Mouse (Mus musculus): ENCODE data around the gene Ahnak. TPM values are rescaled to one million over a fixed set of nuclear protein-coding genes. Genes with fewer than 3 reads are reported as not detected.
A peak's percentile ranks its signal among the peaks of the same experiment; 100 is the strongest.
"Not testable (repeated sequence)": the region's sequence is repeated elsewhere in the genome, so short reads cannot be mapped to it uniquely, and the experiment has no call there.

Ahnak gene
- total RNA-seq, 1 experiment, result 155 TPM

- DNase-seq (ENCODE audit: low read depth, low spot score), result no peak
- Histone ChIP-seq H3K9ac (ENCODE audit: insufficient read depth, low read depth, low read length, poor library complexity, severe bottlenecking) (peak overlapping the region; percentile 90), H3K9me3 (ENCODE audit: control insufficient read depth, insufficient read depth, low read depth, low read length) (no peaks in the 10 kb centered on the region), H3K36me3 (ENCODE audit: control insufficient read depth, insufficient read depth, low read length, poor library complexity, severe bottlenecking) (peaks cover 72% of the 10 kb centered on the region), H3K4me3 (ENCODE audit: insufficient read depth in 1 of 2, low read depth in 1 of 2, low read length in 2 of 2, poor library complexity in 1 of 2, severe bottlenecking in 1 of 2) (peak overlapping the region; percentile 76 to 82), H3K4me1 (ENCODE audit: control insufficient read depth in 2 of 2, insufficient read depth in 2 of 2, low read length in 2 of 2, poor library complexity in 1 of 2) (peaks cover 0 to 10% of the 10 kb centered on the region in 2 experiments; a peak in 1 of 4 replicates), H3K27ac (ENCODE audit: insufficient read depth, low read depth, low read length, poor library complexity, severe bottlenecking) (peak overlapping the region; percentile 88; the same call in 1 of the 2 replicates)
- in situ Hi-C loops (cut with MboI; ENCODE audit: low sequenced_read_pairs in 2 of 2, unreplicated experiment in 2 of 2), result no loop called here
- TF ChIP-seq MAFK (IDR thresholded peaks at IDR 0.05; ENCODE audit: insufficient read depth, low read depth, low read length), result no peak
- no peak for TF ChIP-seq ZNF384 (IDR thresholded peaks at IDR 0.05; ENCODE audit: low read depth, low read length)
- TF ChIP-seq CHD2 (IDR thresholded peaks at IDR 0.05; ENCODE audit: low read depth, low read length), result no peak
- TF ChIP-seq ZC3H11A (IDR thresholded peaks at IDR 0.05; ENCODE audit: borderline replicate concordance, low read depth, low read length), result no peak
- no peak for TF ChIP-seq HCFC1 (IDR thresholded peaks at IDR 0.05; ENCODE audit: borderline replicate concordance, insufficient read depth, low read length)
Measured at GRCm38 (mm10) chr19:8967893-8968292, 21.2 kb upstream of the Ahnak start.

- H3K4me3 ChIP-seq (ENCODE audit: insufficient read depth in 1 of 2, low read depth in 1 of 2, low read length in 2 of 2, poor library complexity in 1 of 2, severe bottlenecking in 1 of 2); DNase-seq (ENCODE audit: low read depth, low spot score); H3K9ac ChIP-seq (ENCODE audit: insufficient read depth, low read depth, low read length, poor library complexity, severe bottlenecking); H3K4me1 ChIP-seq (ENCODE audit: control insufficient read depth in 2 of 2, insufficient read depth in 2 of 2, low read length in 2 of 2, poor library complexity in 1 of 2); H3K27ac ChIP-seq (ENCODE audit: insufficient read depth, low read depth, low read length, poor library complexity, severe bottlenecking); H3K9me3 ChIP-seq (ENCODE audit: control insufficient read depth, insufficient read depth, low read depth, low read length); in situ Hi-C loops (cut with MboI; ENCODE audit: low sequenced_read_pairs in 2 of 2, unreplicated experiment in 2 of 2): not testable (repeated sequence)
- peaks cover 87% of the 10 kb centered on the region for H3K36me3 ChIP-seq (ENCODE audit: control insufficient read depth, insufficient read depth, low read length, poor library complexity, severe bottlenecking)
Measured at GRCm38 (mm10) chr19:8972491-8972890, 16.6 kb upstream of the Ahnak start.

- Histone ChIP-seq H3K4me1 (ENCODE audit: control insufficient read depth in 2 of 2, insufficient read depth in 2 of 2, low read length in 2 of 2, poor library complexity in 1 of 2) (peaks cover 0 to 6% of the 10 kb centered on the region in 2 experiments; a peak in 2 of 4 replicates), H3K36me3 (ENCODE audit: control insufficient read depth, insufficient read depth, low read length, poor library complexity, severe bottlenecking) (peaks cover 83% of the 10 kb centered on the region), H3K4me3 (ENCODE audit: insufficient read depth in 1 of 2, low read depth in 1 of 2, low read length in 2 of 2, poor library complexity in 1 of 2, severe bottlenecking in 1 of 2) (no peak overlapping the region), H3K9ac (ENCODE audit: insufficient read depth, low read depth, low read length, poor library complexity, severe bottlenecking) (no peak overlapping the region), H3K9me3 (ENCODE audit: control insufficient read depth, insufficient read depth, low read depth, low read length) (no peaks in the 10 kb centered on the region), H3K27ac (ENCODE audit: insufficient read depth, low read depth, low read length, poor library complexity, severe bottlenecking) (no peak overlapping the region)
- DNase-seq (ENCODE audit: low read depth, low spot score), result no peak
- in situ Hi-C loops (cut with MboI; ENCODE audit: low sequenced_read_pairs in 2 of 2, unreplicated experiment in 2 of 2), result loop anchor here in 1 of 2 experiments (25.0 kb wide), 1 partner anchor 113 kb away; the partner anchor contains the start of gene Scgb1a1
- TF ChIP-seq CHD2 (IDR thresholded peaks at IDR 0.05; ENCODE audit: low read depth, low read length) (no peak), ZNF384 (IDR thresholded peaks at IDR 0.05; ENCODE audit: low read depth, low read length) (no peak), MAFK (IDR thresholded peaks at IDR 0.05; ENCODE audit: insufficient read depth, low read depth, low read length) (no peak), ZC3H11A (IDR thresholded peaks at IDR 0.05; ENCODE audit: borderline replicate concordance, low read depth, low read length) (no peak), HCFC1 (IDR thresholded peaks at IDR 0.05; ENCODE audit: borderline replicate concordance, insufficient read depth, low read length) (no peak)
Measured at GRCm38 (mm10) chr19:8974638-8975037, 14.4 kb upstream of the Ahnak start.

- in situ Hi-C loops (cut with MboI; ENCODE audit: low sequenced_read_pairs in 2 of 2, unreplicated experiment in 2 of 2), result loop anchor here in 1 of 2 experiments (25.0 kb wide), 1 partner anchor 112 kb away; the partner anchor contains the start of gene Scgb1a1
- Histone ChIP-seq H3K9ac (ENCODE audit: insufficient read depth, low read depth, low read length, poor library complexity, severe bottlenecking) (no peak overlapping the region), H3K27ac (ENCODE audit: insufficient read depth, low read depth, low read length, poor library complexity, severe bottlenecking) (no peak overlapping the region), H3K4me3 (ENCODE audit: insufficient read depth in 1 of 2, low read depth in 1 of 2, low read length in 2 of 2, poor library complexity in 1 of 2, severe bottlenecking in 1 of 2) (no peak overlapping the region), H3K9me3 (ENCODE audit: control insufficient read depth, insufficient read depth, low read depth, low read length) (no peaks in the 10 kb centered on the region), H3K36me3 (ENCODE audit: control insufficient read depth, insufficient read depth, low read length, poor library complexity, severe bottlenecking) (peaks cover 80% of the 10 kb centered on the region), H3K4me1 (ENCODE audit: control insufficient read depth in 2 of 2, insufficient read depth in 2 of 2, low read length in 2 of 2, poor library complexity in 1 of 2) (peaks cover 0 to 10% of the 10 kb centered on the region in 2 experiments; a peak in 2 of 4 replicates)
- no peak for TF ChIP-seq ZNF384 (IDR thresholded peaks at IDR 0.05; ENCODE audit: low read depth, low read length)
- TF ChIP-seq MAFK (IDR thresholded peaks at IDR 0.05; ENCODE audit: insufficient read depth, low read depth, low read length), result no peak
- no peak for TF ChIP-seq HCFC1 (IDR thresholded peaks at IDR 0.05; ENCODE audit: borderline replicate concordance, insufficient read depth, low read length)
- no peak for TF ChIP-seq CHD2 (IDR thresholded peaks at IDR 0.05; ENCODE audit: low read depth, low read length)
- no peak for TF ChIP-seq ZC3H11A (IDR thresholded peaks at IDR 0.05; ENCODE audit: borderline replicate concordance, low read depth, low read length)
- no peak for DNase-seq (ENCODE audit: low read depth, low spot score)
Measured at GRCm38 (mm10) chr19:8975491-8975890, 13.6 kb upstream of the Ahnak start.

- DNase-seq (ENCODE audit: low read depth, low spot score), result no peak
- peaks cover 73% of the 10 kb centered on the region for H3K36me3 ChIP-seq (ENCODE audit: control insufficient read depth, insufficient read depth, low read length, poor library complexity, severe bottlenecking)
- no peaks in the 10 kb centered on the region for H3K9me3 ChIP-seq (ENCODE audit: control insufficient read depth, insufficient read depth, low read depth, low read length)
- H3K4me3 ChIP-seq (ENCODE audit: insufficient read depth in 1 of 2, low read depth in 1 of 2, low read length in 2 of 2, poor library complexity in 1 of 2, severe bottlenecking in 1 of 2), result no peak overlapping the region
- TF ChIP-seq ZC3H11A (IDR thresholded peaks at IDR 0.05; ENCODE audit: borderline replicate concordance, low read depth, low read length) (0 out of 2 replicates have a peak, but pooled peaks have one; percentile 7), CHD2 (IDR thresholded peaks at IDR 0.05; ENCODE audit: low read depth, low read length) (no peak)
- in situ Hi-C loops (cut with MboI; ENCODE audit: low sequenced_read_pairs in 2 of 2, unreplicated experiment in 2 of 2), result loop anchor here in 1 of 2 experiments (25.0 kb wide), 1 partner anchor 111 kb away; the partner anchor contains the start of gene Scgb1a1
- H3K9ac ChIP-seq (ENCODE audit: insufficient read depth, low read depth, low read length, poor library complexity, severe bottlenecking), result no peak overlapping the region
- H3K27ac ChIP-seq (ENCODE audit: insufficient read depth, low read depth, low read length, poor library complexity, severe bottlenecking), result no peak overlapping the region
- peaks cover 0 to 10% of the 10 kb centered on the region in 2 experiments; a peak in 2 of 4 replicates for H3K4me1 ChIP-seq (ENCODE audit: control insufficient read depth in 2 of 2, insufficient read depth in 2 of 2, low read length in 2 of 2, poor library complexity in 1 of 2)
Measured at GRCm38 (mm10) chr19:8976535-8976934, 12.5 kb upstream of the Ahnak start.

Data from ES-E14 (cell line).